Mouse (Mus musculus) intestine, embryonic 16.5 days (tissue): ENCODE results near the gene Hspa8. TPM values are rescaled to one million over a fixed set of nuclear protein-coding genes. Genes with fewer than 3 reads are reported as not detected.
A peak's percentile ranks its signal among the peaks of the same experiment; 100 is the strongest.
"Not testable (repeated sequence)": the region's sequence is repeated elsewhere in the genome, so short reads cannot be mapped to it uniquely, and the experiment has no call there.

Experiments used
- ATAC-seq: fragments of 200-750 bp; cut with Nextera tagmentation; 2 replicates; pipeline ENCODE4 v1.8.0; 2017; ENCODE audit warnings: moderate TSS enrichment, moderate library complexity
- H3K27ac ChIP-seq: fragments of 300-500 bp; sonication (generic); 2 replicates; pipeline ENCODE4 v1.5.1; 2014; ENCODE audit warnings: mild to moderate bottlenecking, low read length
- H3K27me3 ChIP-seq: fragments of 300-500 bp; sonication (generic); replicated peaks from 2 replicates; pipeline ENCODE4 v1.6.1; 2014; ENCODE audit warnings: low read length, control low read depth, mixed read lengths; ENCODE audit not compliant: control insufficient read depth, insufficient read depth
- H3K36me3 ChIP-seq: fragments of 300-500 bp; sonication (generic); 2 replicates; pipeline ENCODE4 v1.6.1; 2014; ENCODE audit warnings: low read length, control low read depth; ENCODE audit not compliant: control insufficient read depth, insufficient read depth
- H3K4me1 ChIP-seq: fragments of 300-500 bp; sonication (generic); 2 replicates; pipeline ENCODE4 v1.6.1; 2014; ENCODE audit warnings: low read length, control low read depth, mixed read lengths; ENCODE audit not compliant: control insufficient read depth, insufficient read depth
- H3K4me2 ChIP-seq: fragments of 300-500 bp; sonication (generic); 2 replicates; pipeline ENCODE4 v1.6.1; 2014; ENCODE audit warnings: low read depth, low read length, control low read depth
- H3K4me3 ChIP-seq: fragments of 300-500 bp; sonication (generic); 2 replicates; pipeline ENCODE4 v1.5.1; 2014; ENCODE audit warnings: mild to moderate bottlenecking, low read length
- H3K9ac ChIP-seq: fragments of 300-500 bp; sonication (generic); 2 replicates; pipeline ENCODE4 v1.6.1; 2014; ENCODE audit warnings: low read depth, low read length
- H3K9me3 ChIP-seq: fragments of 300-500 bp; sonication (generic); 2 replicates; pipeline ENCODE4 v1.6.1; 2016; ENCODE audit warnings: low read length, control low read depth; ENCODE audit not compliant: control insufficient read depth
- WGBS: fragments of 180-500 bp; shearing (Covaris S2); extraction: QIAGEN DNeasy Blood & Tissue Kit; methylation state at CpG from one replicate; pipeline ENCODE4 v1.1.7; 2014; 5-methylcytosine and 5-hydroxymethylcytosine counted together
- polyA plus RNA-seq: library from polyadenylated mRNA; unstranded; fragments of >200 nt; fragmentation: Nextera tagmentation; extraction: Ambion mirVana; gene quantifications from 2 replicates; pipeline ENCODE4 v1.2.1, GENCODE M21; 2015

Gene Hspa8
- polyA plus RNA-seq, 1 experiment from 2014 or later: 2,348 TPM

DNA sequence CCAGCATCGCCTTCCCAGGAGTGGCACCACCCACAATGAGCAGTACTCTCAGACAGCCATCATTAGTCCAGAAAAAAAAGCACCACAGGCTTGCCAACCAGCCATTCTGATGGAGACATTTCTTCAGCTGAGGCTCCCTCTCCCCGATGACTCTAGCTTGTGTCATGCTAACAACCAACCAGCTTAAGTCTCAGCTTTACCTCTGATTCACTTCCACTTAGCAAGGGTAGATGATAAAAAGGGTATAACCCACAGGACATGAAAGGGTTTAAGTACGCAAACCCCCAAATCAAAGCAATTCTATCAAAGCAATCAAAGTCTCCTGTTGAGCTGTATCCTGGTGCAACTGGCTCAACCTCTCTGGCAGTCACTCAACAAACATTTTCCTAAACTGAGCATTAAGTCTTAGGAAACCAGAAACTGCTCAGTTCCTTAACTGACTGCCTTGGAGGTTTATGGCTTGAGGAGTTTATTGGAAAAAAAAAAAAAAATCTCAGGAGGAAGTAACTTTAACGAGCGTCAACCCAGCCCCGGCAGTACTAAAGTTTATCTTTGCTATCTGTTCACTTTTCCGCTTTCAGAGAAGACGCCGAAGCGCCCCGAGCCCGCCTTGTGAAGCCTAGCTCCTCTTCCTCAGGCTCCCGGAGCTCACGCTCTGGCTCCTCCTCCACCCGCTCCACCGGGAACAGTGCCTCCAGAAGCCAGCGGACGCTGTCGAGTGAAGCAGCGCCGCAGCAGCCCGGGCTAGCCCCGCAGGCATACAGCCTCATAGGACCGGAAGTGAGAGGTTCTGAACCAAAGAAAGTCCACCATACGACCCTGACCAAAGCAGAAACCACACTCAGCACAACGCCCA is 18.8 kb upstream of the Hspa8 start:
- Histone ChIP-seq H3K9me3 (no peaks in the 10 kb centered on the region), H3K4me2 (peak overlapping the region; percentile 23), H3K4me3 (peak overlapping the region; percentile 21), H3K27me3 (no peaks in the 10 kb centered on the region), H3K36me3 (no peaks in the 10 kb centered on the region), H3K4me1 (peaks cover 24% of the 10 kb centered on the region), H3K9ac (peak overlapping the region; percentile 51), H3K27ac (peak overlapping the region; percentile 85)
- peak; percentile 80 for ATAC-seq
- 25% methylated on average over 26 of the region's 26 CpGs for WGBS

DNA sequence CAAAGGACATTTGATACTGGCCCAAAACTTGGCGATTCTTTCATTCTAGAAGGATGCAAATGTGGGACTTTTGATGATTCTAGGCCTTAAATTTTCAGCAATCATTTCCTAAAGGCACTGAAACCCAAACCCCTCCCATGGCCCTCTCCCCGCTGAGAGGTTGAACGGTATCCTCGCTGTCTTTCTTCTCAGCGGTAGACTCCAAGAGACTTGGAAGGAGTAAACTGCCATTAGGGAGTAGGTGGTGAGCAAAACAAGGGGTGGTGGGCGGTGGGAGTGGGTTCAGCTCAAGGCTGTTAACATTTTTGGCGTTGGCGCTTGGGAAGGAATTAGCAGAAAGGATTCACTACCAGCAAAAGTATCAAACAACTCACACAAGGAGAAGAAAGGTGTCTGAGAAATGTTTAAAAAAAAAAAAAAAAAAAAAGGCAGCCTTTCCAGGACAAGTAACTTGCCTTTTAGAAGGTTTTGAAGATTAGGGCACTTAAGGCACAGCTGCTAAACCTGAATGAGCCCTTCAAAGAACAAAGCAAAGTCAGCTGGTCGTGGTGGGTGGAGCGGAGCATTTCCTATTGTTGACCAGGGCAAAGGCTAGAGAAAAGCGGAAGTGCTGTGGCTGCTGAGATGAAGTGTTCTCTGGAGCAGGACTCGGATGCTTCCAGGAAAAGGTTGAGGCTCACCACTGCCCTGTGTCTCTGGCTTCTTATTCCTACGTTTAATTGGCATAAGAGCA is 17.0 kb upstream of the Hspa8 start:
- Histone ChIP-seq H3K27ac (peak overlapping the region; percentile 65), H3K4me3 (no peak overlapping the region), H3K4me2 (peak overlapping the region; percentile 34), H3K36me3 (no peaks in the 10 kb centered on the region), H3K9ac (no peak overlapping the region), H3K9me3 (no peaks in the 10 kb centered on the region), H3K27me3 (no peaks in the 10 kb centered on the region), H3K4me1 (peaks cover 24% of the 10 kb centered on the region)
- WGBS: 26% methylated on average over 13 of the region's 13 CpGs
- ATAC-seq: peak; percentile 65

DNA sequence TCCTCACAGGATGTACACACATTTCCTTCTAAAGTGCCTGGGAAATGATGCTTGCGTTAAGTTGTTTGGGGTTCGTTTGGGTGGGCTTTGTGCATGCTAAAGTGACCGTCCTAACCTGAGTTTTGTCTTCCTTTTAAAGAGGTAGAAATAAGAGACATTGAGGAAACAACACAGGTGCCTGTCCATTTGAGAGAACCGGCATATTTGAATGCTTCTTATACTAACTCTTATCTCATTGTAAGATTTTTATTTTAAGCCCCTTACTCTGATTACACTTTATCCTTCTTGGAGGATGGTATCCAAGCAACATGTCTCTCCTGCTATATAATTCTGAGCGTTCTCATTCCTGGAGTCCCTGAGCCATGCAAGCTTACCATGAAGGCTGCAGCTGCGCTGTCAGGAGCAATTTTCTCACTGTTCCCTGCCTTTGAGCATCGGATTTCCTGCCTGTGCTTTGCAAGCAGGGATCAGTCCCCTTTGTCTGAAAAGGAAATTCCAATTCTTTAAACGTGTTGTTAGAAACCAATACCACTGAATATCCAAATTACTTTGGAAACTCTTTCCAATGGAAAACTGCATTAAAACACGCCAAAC is 16.3 kb upstream of the Hspa8 start:
- no peak overlapping the region for H3K9ac ChIP-seq
- H3K9me3 ChIP-seq: no peaks in the 10 kb centered on the region
- no peaks in the 10 kb centered on the region for H3K36me3 ChIP-seq
- 22% methylated on average over 9 of the region's 9 CpGs for WGBS
- no peak overlapping the region for H3K4me3 ChIP-seq
- H3K27ac ChIP-seq: peak overlapping the region; percentile 65
- no peak for ATAC-seq
- peak overlapping the region; percentile 34 for H3K4me2 ChIP-seq
- H3K27me3 ChIP-seq: no peaks in the 10 kb centered on the region
- H3K4me1 ChIP-seq: peaks cover 24% of the 10 kb centered on the region

DNA sequence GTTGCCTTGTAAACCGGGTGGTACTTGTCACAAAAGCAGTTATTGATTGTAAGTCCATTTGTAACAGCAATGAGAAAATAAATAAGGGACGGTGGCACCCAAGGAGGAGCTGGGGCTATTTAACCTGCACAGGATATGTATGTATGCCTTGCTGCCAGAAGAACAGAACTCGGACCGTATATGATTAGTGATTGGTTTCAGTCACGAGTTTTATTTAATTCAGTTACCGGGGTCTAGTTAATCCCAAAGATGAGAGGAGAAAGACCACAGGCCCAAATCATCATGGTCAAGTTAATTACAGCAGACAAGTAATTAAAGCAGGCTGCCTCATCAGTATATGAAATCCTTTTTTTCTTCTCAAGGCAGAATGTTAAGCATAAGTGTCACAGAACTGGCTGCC is 15.3 kb upstream of the Hspa8 start:
- no peak overlapping the region for H3K9ac ChIP-seq
- no peak overlapping the region for H3K27ac ChIP-seq
- no peak overlapping the region for H3K4me3 ChIP-seq
- WGBS: 77% methylated on average over 6 of the region's 6 CpGs
- H3K4me1 ChIP-seq: peaks cover 17% of the 10 kb centered on the region
- ATAC-seq: no peak
- no peaks in the 10 kb centered on the region for H3K27me3 ChIP-seq
- no peaks in the 10 kb centered on the region for H3K9me3 ChIP-seq
- no peaks in the 10 kb centered on the region for H3K36me3 ChIP-seq
- H3K4me2 ChIP-seq: no peak overlapping the region

DNA sequence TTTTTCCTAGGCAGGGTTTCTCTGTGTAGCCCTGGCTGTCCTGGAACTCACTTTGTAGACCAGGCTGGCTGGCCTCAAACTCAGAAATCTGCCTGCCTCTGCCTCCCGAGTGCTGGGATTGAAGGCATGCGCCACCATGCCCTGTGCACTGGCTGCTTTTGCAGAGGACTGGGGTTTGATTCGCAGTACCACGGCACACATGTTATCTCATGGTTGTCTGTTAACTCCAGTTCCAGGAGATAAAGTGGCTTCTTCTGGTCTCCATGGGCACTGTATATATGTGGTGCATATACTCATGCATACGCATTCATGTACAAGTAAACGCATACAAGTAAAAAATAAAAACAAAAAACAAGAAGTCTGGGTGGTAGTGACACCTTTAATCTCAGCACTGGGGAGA is 14.0 kb upstream of the Hspa8 start:
- not testable (repeated sequence) for H3K4me2 ChIP-seq, H3K9ac ChIP-seq, H3K27me3 ChIP-seq, H3K9me3 ChIP-seq, H3K27ac ChIP-seq, H3K36me3 ChIP-seq, H3K4me1 ChIP-seq, H3K4me3 ChIP-seq, ATAC-seq
- WGBS: 94% methylated on average over 6 of the region's 6 CpGs

DNA sequence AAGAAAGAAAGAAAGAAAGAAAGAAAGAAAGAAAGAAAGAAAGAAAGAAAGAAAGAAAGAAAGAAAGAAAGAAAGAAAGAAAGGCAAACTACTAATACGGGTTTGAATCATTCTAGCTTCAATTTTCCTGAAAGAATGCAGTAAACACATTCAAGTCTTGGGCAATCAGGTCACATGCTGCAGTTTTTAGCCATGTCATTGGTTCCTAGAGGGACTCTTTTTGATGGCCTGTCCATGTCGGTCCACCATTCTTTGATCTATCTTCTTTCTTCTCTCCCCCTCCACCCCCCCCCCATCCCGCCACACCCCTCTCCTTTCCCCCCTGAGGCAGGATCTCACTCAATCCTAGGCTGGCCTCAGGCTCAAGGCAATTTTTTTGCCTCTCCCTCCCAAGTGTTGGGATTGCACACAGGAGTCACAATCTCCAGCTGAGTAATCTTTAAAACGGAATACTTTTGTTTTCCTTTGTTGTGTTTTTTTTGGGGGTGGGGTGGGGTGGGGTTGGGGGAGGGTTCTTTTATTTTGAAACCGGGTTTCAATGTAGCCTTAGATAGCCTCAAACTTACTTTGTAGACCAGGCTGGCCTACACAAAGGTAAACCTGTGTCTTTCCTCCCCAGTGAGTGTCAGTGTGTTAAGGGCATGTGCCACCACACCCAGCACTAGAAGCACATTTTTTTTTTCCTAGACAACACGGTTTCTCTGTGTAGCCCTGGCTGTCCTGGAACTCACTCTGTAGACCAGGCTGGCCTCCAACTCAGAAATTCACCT is 8.7 kb upstream of the Hspa8 start:
- Histone ChIP-seq H3K27ac (no peak overlapping the region), H3K27me3 (no peaks in the 10 kb centered on the region), H3K4me3 (no peak overlapping the region), H3K9me3 (no peaks in the 10 kb centered on the region), H3K4me2 (no peak overlapping the region), H3K4me1 (no peaks in the 10 kb centered on the region), H3K9ac (no peak overlapping the region), H3K36me3 (no peaks in the 10 kb centered on the region)
- WGBS: 76% methylated on average over 6 of the region's 6 CpGs
- ATAC-seq: no peak

DNA sequence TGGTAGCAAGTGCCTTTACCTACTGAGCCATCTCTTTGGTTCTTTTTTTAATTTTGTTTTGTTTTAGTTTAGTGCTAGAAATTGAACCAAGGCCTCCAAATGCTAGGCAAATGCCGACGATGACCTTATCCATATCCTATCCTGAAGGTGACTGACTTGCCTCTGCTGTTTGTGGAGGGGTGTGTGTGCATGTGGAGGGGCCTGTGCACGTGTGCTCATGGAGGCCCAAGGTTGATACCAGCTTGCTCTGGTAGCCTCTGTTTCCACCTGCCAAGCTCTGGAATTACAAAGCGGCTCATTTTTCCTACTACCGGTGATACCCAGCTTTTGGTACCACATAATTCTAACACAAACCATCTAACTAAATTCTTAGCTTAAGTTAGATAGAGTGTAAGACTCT is 7.2 kb upstream of the Hspa8 start:
- Histone ChIP-seq H3K27ac (no peak overlapping the region), H3K9me3 (no peaks in the 10 kb centered on the region), H3K27me3 (no peaks in the 10 kb centered on the region), H3K4me3 (no peak overlapping the region), H3K36me3 (no peaks in the 10 kb centered on the region), H3K4me1 (peaks cover 5% of the 10 kb centered on the region; the same call in 1 of the 2 replicates), H3K9ac (no peak overlapping the region), H3K4me2 (no peak overlapping the region)
- 95% methylated on average over 5 of the region's 5 CpGs for WGBS
- no peak for ATAC-seq

DNA sequence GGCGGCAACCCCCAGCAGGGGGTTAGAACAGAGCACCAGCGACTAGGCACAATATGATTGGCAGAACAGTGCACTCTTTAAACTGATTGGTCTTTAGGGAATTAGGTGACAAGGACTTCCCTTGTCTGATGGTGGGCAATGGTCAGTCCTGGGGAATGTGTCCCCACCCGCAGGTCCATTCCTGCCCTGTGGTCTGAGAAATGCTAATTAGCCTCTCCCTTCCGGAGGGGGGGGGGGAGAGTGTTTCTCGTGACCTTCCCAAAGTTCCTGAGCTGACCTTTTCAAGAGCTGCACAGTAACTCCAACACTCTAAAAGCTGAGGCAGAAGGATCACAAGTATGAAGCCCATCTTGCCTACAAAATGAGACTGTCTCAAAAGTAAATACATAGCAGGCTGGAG is 6.5 kb upstream of the Hspa8 start:
- no peaks in the 10 kb centered on the region for H3K27me3 ChIP-seq
- H3K4me1 ChIP-seq: peaks cover 11% of the 10 kb centered on the region
- no peaks in the 10 kb centered on the region for H3K36me3 ChIP-seq
- no peak for ATAC-seq
- no peak overlapping the region for H3K4me3 ChIP-seq
- no peak overlapping the region for H3K9ac ChIP-seq
- H3K4me2 ChIP-seq: no peak overlapping the region
- H3K9me3 ChIP-seq: no peaks in the 10 kb centered on the region
- no peak overlapping the region for H3K27ac ChIP-seq
- 39% methylated on average over 5 of the region's 5 CpGs for WGBS

DNA sequence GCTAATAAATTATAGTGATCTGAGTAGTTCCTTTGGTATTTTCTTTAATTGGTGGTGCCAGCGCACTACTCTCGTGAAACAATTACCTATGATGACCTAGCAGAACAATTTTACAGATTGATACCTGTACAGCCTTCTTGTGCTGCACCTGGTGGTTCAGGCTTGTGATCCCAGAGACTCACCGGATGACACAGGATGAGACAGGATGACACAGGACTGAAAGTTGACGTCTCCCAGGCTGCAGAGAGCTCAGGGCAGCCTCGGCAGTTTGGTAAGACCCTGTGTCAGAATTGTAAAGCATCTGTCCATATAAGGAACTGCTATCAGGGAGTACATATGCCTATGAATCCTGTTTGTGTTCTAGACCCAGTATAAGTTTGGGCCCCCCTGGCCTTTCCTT is 5.9 kb upstream of the Hspa8 start:
- Histone ChIP-seq H3K4me3 (no peak overlapping the region), H3K4me1 (peaks cover 12% of the 10 kb centered on the region), H3K27ac (no peak overlapping the region), H3K4me2 (no peak overlapping the region), H3K9me3 (no peaks in the 10 kb centered on the region), H3K36me3 (no peaks in the 10 kb centered on the region), H3K27me3 (no peaks in the 10 kb centered on the region), H3K9ac (no peak overlapping the region)
- ATAC-seq: no peak
- 57% methylated on average over 5 of the region's 5 CpGs for WGBS
